Mouse (Mus musculus) embryonic facial prominence, embryonic 14.5 days (tissue): ENCODE data around the gene Rbak. TPM values are rescaled to one million over a fixed set of nuclear protein-coding genes. Genes with fewer than 3 reads are reported as not detected.

ENCODE experiments used
- ATAC-seq: fragments of 200-750 bp; cut with Nextera tagmentation; 2 replicates; pipeline ENCODE4 v1.8.0; 2017; ENCODE audit warnings: low read depth, moderate number of reproducible peaks, moderate TSS enrichment
- DNase-seq: peaks from one replicate; pipeline ENCODE4 v3.0.0-alpha.2; 2015; ENCODE audit warnings: low spot score
- H3K27ac ChIP-seq: fragments of 300-500 bp; sonication (generic); replicated peaks from 2 replicates; pipeline ENCODE4 v1.5.1; 2014; ENCODE audit warnings: low read depth, mild to moderate bottlenecking, low read length, moderate library complexity
- H3K27me3 ChIP-seq: fragments of 300-500 bp; sonication (generic); replicated peaks from 2 replicates; pipeline ENCODE4 v1.6.1; 2014; ENCODE audit warnings: low read length; ENCODE audit not compliant: control insufficient read depth, insufficient read depth
- H3K36me3 ChIP-seq: fragments of 300-500 bp; sonication (generic); 2 replicates; pipeline ENCODE4 v1.6.1; 2014; ENCODE audit warnings: low read length, mixed read lengths; ENCODE audit not compliant: control insufficient read depth, insufficient read depth
- H3K4me1 ChIP-seq: fragments of 300-500 bp; sonication (generic); 2 replicates; pipeline ENCODE4 v1.6.1; 2014; ENCODE audit warnings: antibody characterized with exemption, low read length; ENCODE audit not compliant: control insufficient read depth, insufficient read depth
- H3K4me2 ChIP-seq: fragments of 300-500 bp; sonication (generic); 2 replicates; pipeline ENCODE4 v1.6.1; 2014; ENCODE audit warnings: low read depth, mild to moderate bottlenecking, low read length, moderate library complexity, mixed read lengths
- H3K4me3 ChIP-seq: fragments of 300-500 bp; sonication (generic); 2 replicates; pipeline ENCODE4 v1.5.1; 2014; ENCODE audit warnings: low read depth, mild to moderate bottlenecking, low read length
- H3K9ac ChIP-seq: fragments of 300-500 bp; sonication (generic); 2 replicates; pipeline ENCODE4 v1.6.1; 2014; ENCODE audit warnings: low read depth, mild to moderate bottlenecking, low read length, moderate library complexity, mixed read lengths
- H3K9me3 ChIP-seq: fragments of 300-500 bp; sonication (generic); 2 replicates; pipeline ENCODE4 v1.6.1; 2016; ENCODE audit warnings: low read length; ENCODE audit not compliant: control insufficient read depth
- WGBS: fragments of 180-500 bp; shearing (Covaris S2); extraction: QIAGEN DNeasy Blood & Tissue Kit; methylation state at CpG from one replicate; pipeline ENCODE4 v1.1.7; 2014; 5-methylcytosine and 5-hydroxymethylcytosine counted together
- polyA plus RNA-seq: library from polyadenylated mRNA; unstranded; fragments of >200 nt; fragmentation: Nextera tagmentation; extraction: Ambion mirVana; gene quantifications from 2 replicates; pipeline ENCODE4 v1.2.1, GENCODE M21; 2014

Gene Rbak
- polyA plus RNA-seq, 1 experiment from 2014 or later = 7.6 TPM

GRCm38 (mm10) chr5:143132935-143133514 is 47.5 kb downstream of the Rbak start:
- H3K4me3 ChIP-seq = no peak overlapping the region
- H3K4me1 ChIP-seq = no peaks in the 10 kb centered on the region
- WGBS = 71% methylated on average over 13 of the region's 13 CpGs
- no peak for DNase-seq
- H3K4me2 ChIP-seq = no peak overlapping the region
- ATAC-seq = no peak
- no peak overlapping the region for H3K9ac ChIP-seq
- H3K27ac ChIP-seq = no peak overlapping the region
- no peaks in the 10 kb centered on the region for H3K27me3 ChIP-seq
- H3K36me3 ChIP-seq = no peaks in the 10 kb centered on the region
- H3K9me3 ChIP-seq = peaks cover 18% of the 10 kb centered on the region

- ATAC-seq (no peak), DNase-seq (no peak)
- Histone ChIP-seq H3K9ac (no peak overlapping the region), H3K27ac (no peak overlapping the region), H3K4me3 (no peak overlapping the region), H3K4me2 (no peak overlapping the region), H3K36me3 (no peaks in the 10 kb centered on the region), H3K4me1 (no peaks in the 10 kb centered on the region), H3K9me3 (peaks cover 18% of the 10 kb centered on the region), H3K27me3 (no peaks in the 10 kb centered on the region)
- 87% methylated on average over 7 of the region's 7 CpGs for WGBS
Measured at GRCm38 (mm10) chr5:143130342-143130741, 50.2 kb downstream of the Rbak start.

GRCm38 (mm10) chr5:143129101-143129500 is 51.5 kb downstream of the Rbak start:
- H3K4me1 ChIP-seq = no peaks in the 10 kb centered on the region
- no peak overlapping the region for H3K27ac ChIP-seq
- H3K4me3 ChIP-seq = no peak overlapping the region
- DNase-seq (no peak), ATAC-seq (no peak)
- peaks cover 18% of the 10 kb centered on the region for H3K9me3 ChIP-seq
- WGBS = 97% methylated on average over 16 of the region's 16 CpGs
- H3K36me3 ChIP-seq = no peaks in the 10 kb centered on the region
- no peaks in the 10 kb centered on the region for H3K27me3 ChIP-seq
- H3K4me2 ChIP-seq = no peak overlapping the region
- no peak overlapping the region for H3K9ac ChIP-seq

- Histone ChIP-seq H3K4me3 (no peak overlapping the region), H3K9ac (no peak overlapping the region), H3K27me3 (no peaks in the 10 kb centered on the region), H3K36me3 (no peaks in the 10 kb centered on the region), H3K27ac (no peak overlapping the region), H3K9me3 (peaks cover 18% of the 10 kb centered on the region), H3K4me1 (no peaks in the 10 kb centered on the region), H3K4me2 (no peak overlapping the region)
- 77% methylated on average over 8 of the region's 8 CpGs for WGBS
- DNase-seq = no peak
- no peak for ATAC-seq
Measured at GRCm38 (mm10) chr5:143127837-143128236, 52.7 kb downstream of the Rbak start.

- Histone ChIP-seq H3K36me3 (no peaks in the 10 kb centered on the region), H3K4me2 (no peak overlapping the region), H3K27ac (no peak overlapping the region), H3K4me3 (no peak overlapping the region), H3K9ac (no peak overlapping the region), H3K27me3 (no peaks in the 10 kb centered on the region), H3K9me3 (peaks cover 18% of the 10 kb centered on the region), H3K4me1 (no peaks in the 10 kb centered on the region)
- no peak for ATAC-seq
- no peak for DNase-seq
- 60% methylated on average over 4 of the region's 4 CpGs for WGBS
Measured at GRCm38 (mm10) chr5:143126908-143127307, 53.7 kb downstream of the Rbak start.

GRCm38 (mm10) chr5:143126089-143126488 is 54.5 kb downstream of the Rbak start:
- H3K4me2 ChIP-seq = no peak overlapping the region
- WGBS = 84% methylated on average over 9 of the region's 9 CpGs
- H3K4me1 ChIP-seq = no peaks in the 10 kb centered on the region
- no peak overlapping the region for H3K9ac ChIP-seq
- DNase-seq = no peak
- no peak overlapping the region for H3K27ac ChIP-seq
- no peaks in the 10 kb centered on the region for H3K27me3 ChIP-seq
- ATAC-seq = no peak
- H3K36me3 ChIP-seq = no peaks in the 10 kb centered on the region
- no peak overlapping the region for H3K4me3 ChIP-seq
- peaks cover 18% of the 10 kb centered on the region for H3K9me3 ChIP-seq

GRCm38 (mm10) chr5:143125601-143126000 is 55.0 kb downstream of the Rbak start:
- H3K9me3 ChIP-seq = peaks cover 18% of the 10 kb centered on the region
- no peak for DNase-seq

GRCm38 (mm10) chr5:143124805-143125378 is 55.7 kb downstream of the Rbak start:
- no peak overlapping the region for H3K4me3 ChIP-seq
- DNase-seq (no peak), ATAC-seq (no peak)
- no peaks in the 10 kb centered on the region for H3K4me1 ChIP-seq
- no peak overlapping the region for H3K9ac ChIP-seq
- H3K27me3 ChIP-seq = no peaks in the 10 kb centered on the region
- WGBS = 81% methylated on average over 4 of the region's 4 CpGs
- no peak overlapping the region for H3K27ac ChIP-seq
- H3K4me2 ChIP-seq = no peak overlapping the region
- H3K36me3 ChIP-seq = no peaks in the 10 kb centered on the region
- H3K9me3 ChIP-seq = peaks cover 14% of the 10 kb centered on the region

More at GRCm38 (mm10) chr5:143125601-143126000, 55.0 kb downstream of the Rbak start:
- H3K27me3 ChIP-seq = no peaks in the 10 kb centered on the region
- WGBS = 66% methylated on average over 7 of the region's 7 CpGs
- no peak overlapping the region for H3K4me2 ChIP-seq
- H3K36me3 ChIP-seq = no peaks in the 10 kb centered on the region
- no peak for ATAC-seq
- no peak overlapping the region for H3K4me3 ChIP-seq
- H3K9ac ChIP-seq = no peak overlapping the region
- no peak overlapping the region for H3K27ac ChIP-seq
- H3K4me1 ChIP-seq = no peaks in the 10 kb centered on the region

- no peak overlapping the region for H3K4me3 ChIP-seq
- H3K9ac ChIP-seq = no peak overlapping the region
- H3K9me3 ChIP-seq = no peaks in the 10 kb centered on the region
- H3K36me3 ChIP-seq = no peaks in the 10 kb centered on the region
- no peaks in the 10 kb centered on the region for H3K4me1 ChIP-seq
- 0% methylated on average over 1 of the region's 1 CpGs for WGBS
- ATAC-seq (no peak), DNase-seq (no peak)
- no peak overlapping the region for H3K4me2 ChIP-seq
- no peak overlapping the region for H3K27ac ChIP-seq
- no peaks in the 10 kb centered on the region for H3K27me3 ChIP-seq
Measured at GRCm38 (mm10) chr5:143122673-143123072, 57.9 kb downstream of the Rbak start.
